Mouse (Mus musculus) thymus, postnatal 14 days (tissue): ENCODE measurements around the gene Rere.
"Not testable (repeated sequence)": the region's sequence is repeated elsewhere in the genome, so short reads cannot be mapped to it uniquely, and the experiment has no call there.

Experiments
- DNase-seq: peaks from one replicate; pipeline ENCODE4 v3.0.0; 2021

Rere gene

DNA sequence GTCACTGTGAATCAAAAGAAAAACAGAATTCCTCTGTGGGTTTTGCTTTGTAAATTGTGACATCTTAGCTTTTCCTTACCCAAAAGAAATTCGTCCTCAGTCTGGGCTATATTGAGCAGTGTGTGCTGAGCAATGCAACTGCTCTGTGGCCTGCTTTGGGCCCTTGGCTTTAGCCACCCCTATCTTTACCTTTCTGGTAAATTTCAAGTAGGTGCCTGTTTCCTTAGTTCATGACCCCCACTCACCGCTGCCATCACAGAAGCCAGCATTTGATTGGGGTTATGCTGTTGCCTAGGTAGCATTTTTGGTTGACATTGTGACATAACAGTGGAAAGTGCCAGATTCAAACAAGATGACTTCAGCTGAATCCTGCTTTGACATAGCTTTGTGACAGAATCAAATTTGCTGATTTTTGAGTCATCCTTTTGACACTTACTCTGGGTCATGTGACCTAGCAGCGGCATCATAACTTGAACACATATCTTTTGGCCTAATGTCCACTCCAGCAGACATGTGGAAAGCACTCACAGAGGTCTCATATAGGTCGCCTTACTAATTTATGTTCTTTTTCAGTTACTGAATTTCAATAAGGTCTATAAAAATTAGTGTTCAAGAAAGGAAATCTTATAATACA is 192.1 kb downstream of the Rere start:
- no peak for DNase-seq

GRCm38 (mm10) chr4:150474086-150474485 is 192.6 kb downstream of the Rere start:
- DNase-seq, result no peak

- no peak for DNase-seq
Observed at GRCm38 (mm10) chr4:150476258-150476657, 194.8 kb downstream of the Rere start.

- no peak for DNase-seq
Observed at GRCm38 (mm10) chr4:150478006-150478405, 196.6 kb downstream of the Rere start.

DNA sequence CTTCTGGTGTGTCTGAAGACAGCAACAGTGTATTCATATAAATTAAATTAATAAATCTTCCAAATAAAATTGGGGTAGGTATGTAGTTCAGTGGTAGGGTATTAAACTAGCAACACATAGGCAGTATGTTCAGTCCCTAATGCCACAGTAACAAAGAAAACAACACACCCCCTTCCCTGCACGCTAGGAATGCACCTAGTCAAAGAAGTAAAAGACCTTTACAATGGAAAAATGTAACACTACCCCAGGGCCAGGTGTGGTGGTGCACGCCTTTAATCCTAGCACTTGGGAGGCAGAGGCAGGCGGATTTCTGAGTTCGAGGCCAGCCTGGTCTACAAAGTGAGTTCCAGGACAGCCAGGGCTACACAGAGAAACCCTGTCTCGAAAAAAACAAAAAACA is 201.6 kb downstream of the Rere start:
- not testable (repeated sequence) for DNase-seq

DNA sequence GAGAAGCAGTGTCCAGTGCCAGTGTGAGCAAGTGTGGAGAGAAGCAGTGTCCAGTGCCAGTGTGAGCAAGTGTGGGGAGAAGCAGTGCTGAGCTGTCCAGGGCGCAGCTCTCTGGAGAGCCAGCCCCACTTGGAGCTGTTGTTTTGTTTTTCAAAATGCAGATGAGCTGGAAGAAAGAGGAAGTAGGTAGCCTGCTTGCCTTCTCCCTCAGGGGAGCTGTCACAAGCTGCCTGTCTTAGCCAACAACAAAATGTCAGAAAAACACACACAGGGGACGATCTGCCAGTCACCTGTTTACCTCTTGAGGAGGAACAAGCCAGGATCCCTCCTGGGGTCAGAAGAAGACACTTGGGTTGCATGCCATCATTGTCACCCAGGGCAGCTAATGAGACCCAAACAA is 204.7 kb downstream of the Rere start:
- DNase-seq, result no peak

- DNase-seq, result no peak
Observed at GRCm38 (mm10) chr4:150487109-150487508, 205.7 kb downstream of the Rere start.

- peak; percentile 32 for DNase-seq
Observed at GRCm38 (mm10) chr4:150488096-150488748, 206.8 kb downstream of the Rere start.

DNA sequence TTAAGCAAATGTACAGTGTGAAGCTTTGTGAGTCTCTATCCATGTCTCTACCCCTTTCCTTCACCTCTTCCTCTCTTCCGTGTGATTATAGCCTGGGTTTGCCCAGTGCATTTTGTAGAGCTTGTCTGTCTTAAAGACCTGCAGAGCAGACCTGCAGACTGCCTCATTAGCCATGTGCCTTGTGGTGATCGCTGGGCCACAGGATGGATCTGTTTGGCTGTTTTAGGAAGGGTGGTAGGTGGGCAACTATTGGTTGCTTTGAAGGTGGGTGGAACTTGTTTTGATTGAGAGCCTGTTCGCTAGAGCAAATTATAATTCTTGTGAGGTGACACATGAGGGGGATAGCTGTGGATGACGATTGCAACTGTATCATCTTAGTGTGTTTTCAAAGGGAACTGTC is 207.3 kb downstream of the Rere start:
- DNase-seq, result no peak

GRCm38 (mm10) chr4:150490050-150490449 is 208.6 kb downstream of the Rere start:
- DNase-seq, result no peak

- no peak for DNase-seq
Observed at GRCm38 (mm10) chr4:150491710-150492109, 210.3 kb downstream of the Rere start.

GRCm38 (mm10) chr4:150493258-150493937 is 212.0 kb downstream of the Rere start:
- no peak for DNase-seq

DNA sequence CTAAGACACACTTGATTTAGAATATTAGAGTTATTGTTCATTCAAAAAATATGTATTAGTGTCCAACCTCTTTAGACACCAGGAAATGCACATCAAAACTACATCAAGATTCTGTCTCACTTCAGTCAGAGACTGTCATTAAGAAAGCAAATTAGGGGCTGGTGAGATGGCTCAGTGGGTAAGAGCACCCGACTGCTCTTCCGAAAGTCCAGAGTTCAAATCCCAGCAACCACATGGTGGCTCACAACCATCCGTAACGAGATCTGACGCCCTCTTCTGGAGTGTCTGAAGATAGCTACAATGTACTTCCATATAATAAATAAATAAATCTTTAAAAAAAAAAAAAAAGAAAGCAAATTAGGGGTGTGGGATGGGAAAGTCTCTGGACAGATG is 212.5 kb downstream of the Rere start:
- not testable (repeated sequence) for DNase-seq

DNA sequence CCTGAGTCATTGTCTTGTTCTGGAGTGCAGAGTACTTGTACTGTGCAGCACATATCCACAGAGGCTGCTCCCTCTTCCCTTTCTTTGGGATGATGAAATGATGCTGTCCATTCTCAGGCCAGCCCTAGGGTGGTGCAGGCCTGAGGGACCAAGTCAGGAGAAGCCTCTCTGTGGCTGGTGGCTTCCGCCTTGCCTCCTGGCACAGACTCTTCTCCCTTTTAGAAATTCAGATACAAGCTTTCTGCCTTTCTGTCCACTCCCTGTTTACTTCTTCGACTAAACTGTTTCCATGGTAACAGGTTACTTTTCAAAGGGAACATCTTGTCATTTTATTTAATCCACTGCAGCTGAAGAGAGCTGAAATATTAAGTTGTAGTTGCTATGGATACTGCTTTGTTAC is 214.1 kb downstream of the Rere start:
- no peak for DNase-seq

- no peak for DNase-seq
Observed at GRCm38 (mm10) chr4:150504304-150505021, 223.0 kb downstream of the Rere start.

GRCm38 (mm10) chr4:150509026-150509712 is 227.7 kb downstream of the Rere start:
- no peak for DNase-seq

DNA sequence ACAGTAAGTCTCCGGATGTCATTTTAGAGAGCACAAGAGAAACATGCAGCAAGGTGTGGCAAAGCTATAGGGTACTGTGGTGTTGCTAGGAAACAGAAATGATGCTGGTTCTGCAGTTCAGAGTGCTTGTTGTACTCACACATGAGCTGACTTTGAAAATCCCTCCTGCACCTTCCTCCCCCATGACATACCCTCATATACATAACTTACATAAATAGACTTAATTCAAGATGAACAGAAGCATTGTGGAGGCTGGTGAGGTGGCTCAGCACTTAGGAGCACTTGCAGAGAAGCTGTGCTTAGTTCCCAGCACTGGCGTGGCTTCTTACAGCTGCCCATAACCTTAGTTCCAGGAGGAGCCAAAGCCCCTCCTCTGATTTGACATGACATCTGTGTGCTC is 228.6 kb downstream of the Rere start:
- DNase-seq, result no peak

DNA sequence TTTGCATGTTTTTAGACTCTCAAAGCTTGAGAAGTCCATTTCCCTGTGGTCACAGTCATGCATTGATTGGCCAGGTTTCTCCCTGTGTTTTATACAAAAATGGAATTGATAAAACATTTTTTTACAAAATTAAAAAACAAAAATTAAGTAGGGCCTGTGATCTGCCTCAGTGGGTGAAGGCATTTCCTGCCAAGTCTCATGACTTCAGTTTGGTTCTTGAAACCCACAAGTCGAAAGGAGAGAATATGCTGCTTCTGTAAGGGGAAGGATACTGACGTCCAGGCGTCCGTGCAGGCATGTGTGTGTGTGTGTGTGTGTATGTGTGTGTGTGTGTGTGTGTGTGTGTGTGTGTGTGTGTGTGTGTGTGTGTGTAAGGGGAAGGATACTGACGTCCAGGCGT is 231.9 kb downstream of the Rere start:
- DNase-seq, result not testable (repeated sequence)

DNA sequence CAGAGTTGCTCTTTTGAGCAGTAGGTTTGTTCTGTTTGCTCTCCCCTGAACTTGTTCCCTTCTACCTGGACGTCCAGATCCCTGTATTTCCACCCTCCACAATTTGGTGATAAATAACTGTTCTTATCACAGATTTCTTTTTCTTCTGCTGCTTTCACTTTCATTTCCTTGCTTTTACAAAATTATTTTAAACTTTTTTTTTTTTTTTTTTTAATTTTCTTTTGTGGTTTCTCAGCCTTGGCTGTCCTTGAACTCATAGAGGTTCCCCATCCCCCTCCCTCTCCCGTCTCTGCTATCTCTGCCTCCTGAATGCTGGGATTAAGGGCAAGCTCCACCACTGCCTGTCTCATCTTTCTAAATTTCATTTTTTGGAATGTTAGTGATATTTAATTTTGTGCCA is 234.8 kb downstream of the Rere start:
- no peak for DNase-seq

DNA sequence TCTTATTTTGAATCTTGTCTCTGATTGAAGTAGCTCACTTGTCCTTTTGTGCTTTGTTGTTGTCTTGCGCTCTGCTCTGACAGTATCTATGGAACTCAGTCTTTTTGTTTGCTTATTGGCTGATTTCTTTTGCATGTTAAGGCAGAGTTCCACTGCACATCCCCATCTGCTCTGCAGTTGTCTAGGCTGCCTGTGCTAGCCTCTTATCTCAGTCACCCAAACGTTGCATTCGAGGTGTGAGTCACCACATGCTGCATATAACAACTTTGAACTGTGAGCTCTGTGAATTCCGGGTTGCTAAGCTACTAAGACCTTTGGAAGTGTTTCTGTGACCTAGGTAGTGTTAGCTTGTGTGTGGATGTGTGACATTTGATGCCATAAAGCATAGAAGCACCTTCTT is 235.9 kb downstream of the Rere start:
- peak; percentile 11 for DNase-seq

GRCm38 (mm10) chr4:150518826-150519225 is 237.4 kb downstream of the Rere start:
- DNase-seq, result peak; percentile 14

DNA sequence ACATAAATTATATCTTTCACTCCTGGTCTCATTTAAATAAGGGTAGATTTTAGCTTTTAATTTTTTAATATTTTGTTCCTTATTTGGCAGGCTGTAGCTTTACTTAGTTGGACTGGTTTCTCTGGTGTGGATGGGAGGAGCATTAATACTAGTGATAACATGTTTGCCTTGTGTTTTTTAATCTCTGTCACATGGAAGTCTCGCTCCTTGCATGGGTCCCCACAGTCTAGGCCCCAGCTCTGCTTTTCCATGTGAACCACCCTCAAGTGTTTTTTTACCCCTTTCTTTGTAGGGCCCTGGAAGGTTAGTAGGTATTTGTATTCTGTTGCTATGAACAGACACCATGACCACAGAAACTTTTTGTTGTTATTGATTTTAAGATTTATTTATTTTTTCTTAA is 238.6 kb downstream of the Rere start:
- no peak for DNase-seq

GRCm38 (mm10) chr4:150522425-150522824 is 241.0 kb downstream of the Rere start:
- DNase-seq, result no peak
